Mouse (Mus musculus) G1E (cell line): ENCODE measurements around the gene Cd93. TPM values are rescaled to one million over a fixed set of nuclear protein-coding genes. Genes with fewer than 3 reads are reported as not detected.

Source experiments
- ATAC-seq: 2 replicates; pipeline ENCODE4 v1.8.0; 2016; ENCODE audit warnings: mild to moderate bottlenecking; ENCODE audit not compliant: insufficient number of reproducible peaks, poor library complexity, low FRiP score, severe bottlenecking; ENCODE audit errors: extremely low read depth
- DNase-seq: peaks from one replicate; pipeline ENCODE4 v3.0.0; 2012; ENCODE audit warnings: low spot score
- H3K27me3 ChIP-seq: 2 replicates; pipeline ENCODE4 v1.6.1; 2012; ENCODE audit warnings: mild to moderate bottlenecking, low read length, inconsistent platforms; ENCODE audit not compliant: insufficient read depth
- H3K36me3 ChIP-seq: replicated peaks from 2 replicates; pipeline ENCODE3; 2012; ENCODE audit warnings: mild to moderate bottlenecking, inconsistent platforms
- H3K4me1 ChIP-seq: 2 replicates; pipeline ENCODE4 v1.6.1; 2012; ENCODE audit warnings: low read depth, low read length, inconsistent platforms, mixed read lengths; ENCODE audit not compliant: insufficient read depth
- H3K4me3 ChIP-seq: 2 replicates; pipeline ENCODE4 v1.5.1; 2012; ENCODE audit warnings: low read depth, mild to moderate bottlenecking, inconsistent platforms, low read length, moderate library complexity, mixed read lengths
- H3K9me3 ChIP-seq: replicated peaks from 2 replicates; pipeline ENCODE4 v1.6.1; 2012; ENCODE audit warnings: inconsistent platforms
- CTCF ChIP-seq: IDR thresholded peaks from 2 replicates; pipeline ENCODE4 v1.5.1; 2012; ENCODE audit warnings: low read depth, low read length, inconsistent platforms, mixed read lengths
- GATA1 ChIP-seq: IDR thresholded peaks from 2 replicates; pipeline ENCODE4 v1.6.1; 2012; ENCODE audit warnings: borderline replicate concordance, low read length, inconsistent platforms, mixed read lengths
- GATA2 ChIP-seq: IDR thresholded peaks from 2 replicates; pipeline ENCODE4 v1.6.1; 2012; ENCODE audit warnings: low read depth, low read length, inconsistent platforms, borderline replicate concordance
- POLR2AphosphoS5 ChIP-seq: IDR thresholded peaks from 2 replicates; pipeline ENCODE4 v1.6.1; 2012; ENCODE audit warnings: low read depth, low read length, inconsistent platforms; ENCODE audit not compliant: insufficient replicate concordance
- TAL1 ChIP-seq: conservative IDR thresholded peaks from 2 replicates; pipeline ENCODE4 v1.6.1; 2012; ENCODE audit warnings: low read depth, low read length, inconsistent platforms, mixed read lengths
- polyA plus RNA-seq: library from polyadenylated mRNA; stranded (reverse); fragments of >175 nt; gene quantifications from 2 replicates; pipeline ENCODE4 v1.2.3, GENCODE M21; 2012
- total RNA-seq, 2 experiments: library from RNA; stranded (forward) in 1 of 2; stranded (reverse) in 1 of 2; fragments of 200-1000 nt in 1 of 2; fragments of >200 nt in 1 of 2; fragmentation: Nextera tagmentation in 1 of 2; gene quantifications; 2 replicates each; pipeline ENCODE4 v1.2.3; 2014 to 2017

Gene Cd93
- total and polyA plus RNA-seq, 3 experiments: 0.01 to 0.11 TPM; not detected in 1

- TF ChIP-seq GATA2 (no peak), POLR2AphosphoS5 (no peak), CTCF (no peak), TAL1 (no peak), GATA1 (no peak)
- H3K4me1 ChIP-seq: no peaks in the 10 kb centered on the region
- no peaks in the 10 kb centered on the region; the same call in 1 of the 2 replicates for H3K27me3 ChIP-seq
- ATAC-seq (no peak), DNase-seq (no peak)
- H3K9me3 ChIP-seq: peaks cover 45% of the 10 kb centered on the region
- no peak overlapping the region for H3K4me3 ChIP-seq
- H3K36me3 ChIP-seq: no peaks in the 10 kb centered on the region
These were observed 1.1 kb upstream of the Cd93 start for GRCm38 (mm10) chr2:148444472-148444871.

- H3K4me3 ChIP-seq: no peak overlapping the region
- H3K36me3 ChIP-seq: no peaks in the 10 kb centered on the region
- H3K27me3 ChIP-seq: no peaks in the 10 kb centered on the region; the same call in 1 of the 2 replicates
- TF ChIP-seq GATA1 (no peak), POLR2AphosphoS5 (no peak), TAL1 (no peak)
- ATAC-seq (no peak), DNase-seq (no peak)
- peaks cover 51% of the 10 kb centered on the region for H3K9me3 ChIP-seq
- H3K4me1 ChIP-seq: no peaks in the 10 kb centered on the region
These were observed 653 bp downstream of the Cd93 start for GRCm38 (mm10) chr2:148442710-148443109.

GRCm38 (mm10) chr2:148442172-148442571 is 1.2 kb downstream of the Cd93 start:
- ATAC-seq: no peak
- no peaks in the 10 kb centered on the region for H3K4me1 ChIP-seq
- TF ChIP-seq GATA1 (no peak), GATA2 (no peak), POLR2AphosphoS5 (no peak), CTCF (no peak), TAL1 (no peak)
- H3K36me3 ChIP-seq: no peaks in the 10 kb centered on the region
- H3K4me3 ChIP-seq: no peak overlapping the region
- H3K27me3 ChIP-seq: no peaks in the 10 kb centered on the region; the same call in 1 of the 2 replicates
- no peak for DNase-seq
- H3K9me3 ChIP-seq: peaks cover 54% of the 10 kb centered on the region

- Histone ChIP-seq H3K27me3 (no peaks in the 10 kb centered on the region; the same call in 1 of the 2 replicates), H3K4me3 (no peak overlapping the region), H3K9me3 (peaks cover 53% of the 10 kb centered on the region), H3K4me1 (no peaks in the 10 kb centered on the region), H3K36me3 (no peaks in the 10 kb centered on the region)
- no peak for TF ChIP-seq GATA2
- TF ChIP-seq GATA1: no peak
- no peak for TF ChIP-seq CTCF
- no peak for TF ChIP-seq POLR2AphosphoS5
- TF ChIP-seq TAL1: no peak
- DNase-seq (no peak), ATAC-seq (no peak)
These were observed 1.9 kb downstream of the Cd93 start for GRCm38 (mm10) chr2:148441421-148441820.

- no peaks in the 10 kb centered on the region; the same call in 1 of the 2 replicates for H3K27me3 ChIP-seq
- no peak overlapping the region for H3K4me3 ChIP-seq
- no peak for ATAC-seq
- H3K4me1 ChIP-seq: no peaks in the 10 kb centered on the region
- no peak for TF ChIP-seq GATA1
- TF ChIP-seq POLR2AphosphoS5: no peak
- TF ChIP-seq GATA2: no peak
- no peak for TF ChIP-seq CTCF
- no peak for TF ChIP-seq TAL1
- H3K36me3 ChIP-seq: no peaks in the 10 kb centered on the region
- DNase-seq: no peak
- H3K9me3 ChIP-seq: peaks cover 53% of the 10 kb centered on the region
These were observed 3.6 kb downstream of the Cd93 start for GRCm38 (mm10) chr2:148439691-148440276.

- Histone ChIP-seq H3K36me3 (no peaks in the 10 kb centered on the region), H3K9me3 (peaks cover 33% of the 10 kb centered on the region), H3K4me1 (no peaks in the 10 kb centered on the region), H3K4me3 (no peak overlapping the region), H3K27me3 (no peaks in the 10 kb centered on the region)
- no peak for DNase-seq
- TF ChIP-seq GATA2: no peak
- TF ChIP-seq POLR2AphosphoS5: no peak
- TF ChIP-seq TAL1: no peak
- no peak for TF ChIP-seq GATA1
- no peak for TF ChIP-seq CTCF
- no peak for ATAC-seq
These were observed 7.1 kb downstream of the Cd93 start for GRCm38 (mm10) chr2:148436285-148436684.
